Mouse (Mus musculus) large intestine, adult 2 months (tissue): ENCODE measurements around the gene Rapgef1. TPM values are rescaled to one million over a fixed set of nuclear protein-coding genes. Genes with fewer than 3 reads are reported as not detected.
A peak's percentile ranks its signal among the peaks of the same experiment; 100 is the strongest.
"Not testable (repeated sequence)": the region's sequence is repeated elsewhere in the genome, so short reads cannot be mapped to it uniquely, and the experiment has no call there.

Experiments used
- DNase-seq: peaks from one replicate; pipeline ENCODE4 v3.0.0-alpha.2; 2012; ENCODE audit warnings: low read depth, low spot score
- WGBS: fragments of 180-500 bp; shearing (Covaris S2); methylation state at CpG from one replicate; pipeline ENCODE4 v1.1.7; 2018; 5-methylcytosine and 5-hydroxymethylcytosine counted together
- polyA plus RNA-seq: library from polyadenylated mRNA; depleted of rRNA; stranded (reverse); fragments of >200 nt; gene quantifications from 2 replicates; pipeline ENCODE4 v1.2.3, GENCODE M21; 2012

The Rapgef1 gene
- polyA plus RNA-seq, 1 experiment = 25.0 TPM

GRCm38 (mm10) chr2:29622126-29623005, 2.8 kb downstream of the Rapgef1 start:
- WGBS = 83% methylated on average over 10 of the region's 10 CpGs
- no peak for DNase-seq

DNA sequence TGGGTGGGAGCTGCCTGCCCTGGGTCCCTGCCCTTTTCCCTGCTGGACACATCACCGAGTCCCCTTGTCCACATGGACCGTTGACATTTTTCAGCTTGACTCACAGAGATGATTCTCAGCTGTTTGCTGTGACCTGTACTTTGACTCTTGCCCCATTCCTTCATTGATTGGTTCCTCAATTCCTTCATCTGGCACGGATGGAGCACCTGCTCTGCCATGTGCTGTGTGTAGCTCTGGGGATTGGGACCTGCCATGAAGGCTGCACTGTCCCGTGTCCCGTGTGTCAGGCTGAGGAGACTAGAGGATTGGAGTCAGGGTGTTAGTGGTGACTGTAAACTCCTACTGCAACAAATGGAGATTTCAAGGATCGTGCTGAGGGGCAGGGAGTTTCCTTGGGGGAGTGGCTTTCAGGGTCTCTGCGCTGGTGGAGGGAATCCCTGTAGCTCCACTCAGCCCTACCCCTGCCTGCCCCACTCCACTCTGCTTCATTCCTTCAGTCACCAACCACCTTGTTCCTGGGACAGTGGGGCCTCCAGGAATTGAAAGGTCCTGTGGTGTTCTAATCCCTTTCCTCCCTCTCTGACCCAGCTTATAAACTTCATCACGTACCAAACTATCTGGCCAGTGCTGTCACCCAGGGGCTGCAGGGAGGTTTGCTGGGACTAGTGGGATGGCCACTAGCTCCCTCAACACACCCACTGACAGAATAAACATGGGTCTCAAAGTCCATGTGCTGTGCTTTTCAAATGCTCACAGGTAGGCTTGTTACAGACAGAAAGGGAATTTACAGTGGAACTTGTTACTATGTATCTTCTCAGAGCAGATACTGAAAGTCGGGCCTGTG, 3.9 kb downstream of the Rapgef1 start:
- WGBS = 25% methylated on average over 9 of the region's 9 CpGs
- no peak for DNase-seq

DNA sequence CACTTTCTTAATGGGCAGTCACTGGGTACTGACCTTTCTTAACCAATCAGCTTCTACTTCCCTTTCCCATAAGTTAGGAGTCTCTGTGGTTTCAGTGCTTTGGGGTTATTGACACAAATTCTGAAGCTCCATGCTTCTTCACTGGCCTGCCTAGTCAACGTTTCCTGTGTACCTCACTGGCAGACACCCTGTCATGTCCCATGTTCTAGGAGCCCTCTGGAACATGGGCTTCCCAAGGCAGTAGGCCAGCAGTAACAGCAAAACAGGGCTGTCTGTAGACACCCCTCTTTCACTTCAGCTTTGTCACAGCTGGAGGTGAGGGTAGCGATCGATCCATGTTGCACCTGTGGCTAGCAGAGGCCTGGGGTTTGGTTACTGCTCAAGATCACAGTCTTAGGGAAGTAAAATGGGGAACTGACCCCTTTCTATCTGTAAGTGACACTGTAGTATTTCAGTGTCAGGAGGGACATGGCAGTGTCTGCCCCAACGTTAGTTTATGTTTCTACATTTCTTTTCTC, 4.6 kb downstream of the Rapgef1 start:
- WGBS = 38% methylated on average over 4 of the region's 4 CpGs

DNA sequence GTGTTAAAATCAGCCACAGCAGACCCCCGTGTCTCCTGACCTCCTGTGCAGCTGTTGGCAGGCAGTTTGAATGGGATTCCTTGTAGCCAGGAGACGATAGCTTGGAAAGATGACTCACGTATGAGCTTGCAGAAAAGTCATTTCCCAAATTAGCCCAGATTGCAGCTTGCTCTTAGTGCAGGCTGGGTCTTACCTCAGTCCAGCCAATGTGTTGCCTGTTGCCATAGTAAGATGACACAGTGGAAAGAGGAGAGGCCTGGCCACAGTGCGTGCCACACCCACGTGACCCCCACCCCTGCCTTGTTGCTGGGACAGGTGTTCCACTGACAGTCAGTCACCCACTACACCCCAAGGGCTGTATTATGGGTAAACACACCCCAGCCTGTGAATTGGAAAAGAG, 5.2 kb downstream of the Rapgef1 start:
- DNase-seq = no peak
- WGBS = 5% methylated on average over 5 of the region's 5 CpGs

More for the DNA sequence above, 4.6 kb downstream of the Rapgef1 start:
- DNase-seq = no peak

- DNase-seq = no peak
- 95% methylated on average over 8 of the region's 8 CpGs for WGBS
Measured at GRCm38 (mm10) chr2:29625573-29626200, 6.2 kb downstream of the Rapgef1 start.

- DNase-seq = no peak
- WGBS = 87% methylated on average over 3 of the region's 3 CpGs
Measured at GRCm38 (mm10) chr2:29627337-29627736, 7.8 kb downstream of the Rapgef1 start.

GRCm38 (mm10) chr2:29628186-29628585, 8.7 kb downstream of the Rapgef1 start:
- WGBS = 73% methylated on average over 5 of the region's 5 CpGs
- no peak for DNase-seq

GRCm38 (mm10) chr2:29628763-29629181, 9.3 kb downstream of the Rapgef1 start:
- DNase-seq = no peak
- WGBS = 78% methylated on average over 5 of the region's 5 CpGs

DNA sequence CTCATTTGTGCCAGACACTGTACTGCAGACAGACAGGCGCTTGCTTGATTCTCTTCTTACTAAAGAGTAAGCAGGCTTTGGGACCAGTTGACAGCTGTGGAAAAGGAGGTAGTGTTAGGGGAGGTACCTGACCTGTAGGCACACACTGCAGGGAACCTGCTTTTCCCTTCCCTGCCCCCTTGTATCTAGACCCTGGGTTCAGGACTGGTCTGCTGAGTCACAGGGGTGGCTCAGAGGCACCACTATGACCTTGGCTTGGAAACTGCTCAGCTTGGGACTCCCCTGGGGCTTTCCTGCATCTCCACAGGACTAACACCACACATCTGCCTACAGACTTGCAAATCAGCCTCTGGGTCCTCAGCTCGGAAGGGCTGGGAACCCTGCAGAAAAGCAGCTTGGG, 9.8 kb downstream of the Rapgef1 start:
- DNase-seq = no peak
- WGBS = 79% methylated on average over 2 of the region's 2 CpGs

GRCm38 (mm10) chr2:29630141-29630771, 10.7 kb downstream of the Rapgef1 start:
- 84% methylated on average over 10 of the region's 10 CpGs for WGBS
- DNase-seq = no peak

DNA sequence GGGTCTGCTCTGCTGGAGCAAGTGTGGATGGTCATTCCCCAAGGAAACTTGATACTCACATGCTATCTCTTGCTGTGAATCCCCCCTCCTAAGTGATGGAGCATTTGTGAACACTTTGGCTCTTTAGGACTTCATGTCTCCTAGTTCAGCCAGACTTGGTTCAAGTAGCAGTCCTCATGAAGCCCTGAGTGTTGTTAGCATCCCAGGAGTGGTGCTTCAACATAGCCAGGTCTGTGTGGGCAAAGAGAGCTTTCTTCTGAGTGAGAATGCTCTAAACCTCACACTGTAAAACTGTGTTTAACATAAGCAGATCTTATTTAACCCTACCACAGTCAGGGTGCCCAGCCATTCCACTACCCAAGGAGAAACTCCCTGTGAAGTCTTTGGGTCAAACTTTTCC, 11.5 kb downstream of the Rapgef1 start:
- no peak for DNase-seq

- DNase-seq = not testable (repeated sequence)
- 87% methylated on average over 12 of the region's 12 CpGs for WGBS
Measured at GRCm38 (mm10) chr2:29631564-29632167, 12.1 kb downstream of the Rapgef1 start.

GRCm38 (mm10) chr2:29632168-29632662, 12.7 kb downstream of the Rapgef1 start:
- no peak for DNase-seq
- WGBS = 23% methylated on average over 3 of the region's 3 CpGs

GRCm38 (mm10) chr2:29633101-29633554, 13.6 kb downstream of the Rapgef1 start:
- 9% methylated on average over 6 of the region's 6 CpGs for WGBS
- peak; percentile 92 for DNase-seq

- WGBS = 73% methylated on average over 3 of the region's 3 CpGs
- no peak for DNase-seq
Measured at GRCm38 (mm10) chr2:29633782-29634181, 14.3 kb downstream of the Rapgef1 start.

DNA sequence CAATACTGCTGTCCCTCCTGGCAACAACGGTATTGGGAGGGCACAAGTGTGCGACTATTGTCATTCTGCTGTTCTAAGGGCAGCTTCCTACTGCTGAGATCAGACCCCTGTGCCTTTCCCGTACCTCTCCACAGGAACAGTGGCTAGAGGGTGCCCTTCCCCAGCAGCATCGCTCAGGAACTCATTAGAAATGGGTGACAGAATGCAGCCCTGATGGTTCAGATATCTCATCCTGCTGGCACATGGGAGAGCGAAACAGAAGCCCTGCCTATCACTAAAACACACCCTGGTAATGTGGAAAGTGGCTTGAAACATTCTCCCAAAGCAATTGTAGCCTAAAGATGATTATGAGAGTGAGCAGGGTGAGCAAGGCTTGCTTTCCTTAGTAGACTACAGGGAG, 15.0 kb downstream of the Rapgef1 start:
- 88% methylated on average over 5 of the region's 5 CpGs for WGBS
- DNase-seq = no peak

DNA sequence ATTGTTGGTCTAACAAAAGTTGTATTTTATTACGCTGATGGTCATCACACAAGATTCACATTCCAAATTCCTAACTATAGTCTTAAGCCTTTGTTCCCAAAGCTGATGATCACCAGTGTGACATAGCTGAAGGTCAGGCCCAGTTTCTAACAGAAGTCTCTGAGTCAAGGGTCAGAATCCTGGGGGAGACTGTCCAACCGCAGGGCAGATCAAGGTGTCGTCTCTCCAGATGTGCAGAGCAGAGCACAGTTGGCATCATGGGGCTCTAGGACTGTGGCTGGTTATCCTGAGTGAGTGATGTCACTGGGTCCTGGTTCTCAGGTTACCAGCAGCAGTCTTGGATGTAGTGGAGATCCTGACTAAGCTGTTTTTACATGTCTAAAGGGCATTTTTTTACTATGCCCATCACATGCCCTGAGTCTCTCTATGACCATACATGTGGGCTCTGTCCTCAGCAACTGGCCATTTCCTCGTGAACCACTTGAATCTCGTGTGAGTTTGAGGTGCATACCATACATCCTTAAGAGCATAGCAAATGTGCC, 16.5 kb downstream of the Rapgef1 start:
- no peak for DNase-seq
- WGBS = 89% methylated on average over 5 of the region's 5 CpGs

- no peak for DNase-seq
Measured at GRCm38 (mm10) chr2:29637528-29637927, 18.0 kb downstream of the Rapgef1 start.

DNA sequence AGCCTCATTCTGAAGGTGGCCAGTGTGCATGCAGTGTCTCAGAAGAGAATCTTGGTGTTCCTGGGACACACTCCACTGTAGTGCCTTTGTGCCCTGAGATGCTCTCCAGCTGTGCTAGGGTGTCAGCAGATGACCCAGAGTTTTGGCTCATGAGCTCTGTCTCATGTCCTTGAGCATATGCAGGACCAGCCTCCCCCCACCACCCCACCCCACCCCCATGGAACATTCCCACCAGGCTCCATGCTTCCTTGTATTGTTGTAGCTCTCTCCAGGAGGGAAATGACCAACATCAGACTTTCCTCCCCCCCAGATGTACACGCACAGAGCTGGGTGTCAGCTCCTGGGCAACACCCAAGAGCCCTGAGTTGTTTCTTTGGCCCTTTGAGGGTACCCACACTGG, 19.9 kb downstream of the Rapgef1 start:
- no peak for DNase-seq
- 57% methylated on average over 1 of the region's 1 CpGs for WGBS
